Mouse (Mus musculus) heart, embryonic 14.5 days (tissue): Measurements from ENCODE around the gene Rgs11. TPM values are rescaled to one million over a fixed set of nuclear protein-coding genes. Genes with fewer than 3 reads are reported as not detected.

Source experiments
- ATAC-seq: fragments of 200-750 bp; cut with Nextera tagmentation; 2 replicates; pipeline ENCODE4 v1.8.0; 2017; ENCODE audit warnings: low read depth, moderate TSS enrichment; ENCODE audit not compliant: insufficient number of reproducible peaks, insufficient read depth, low FRiP score
- H3K27ac ChIP-seq, 2 experiments: fragments of 200-500 bp in 1 of 2; fragments of 300-500 bp in 1 of 2; sonication (generic) in 1 of 2; replicated peaks in 1 of 2; 2 replicates each; pipeline ENCODE4 v1.5.1; 2012 to 2014; ENCODE audit warnings: low read depth in 2 of 2, low read length in 2 of 2, control low read depth in 1 of 2, mild to moderate bottlenecking in 1 of 2, mixed read lengths in 1 of 2; ENCODE audit not compliant: control insufficient read depth in 1 of 2, insufficient read depth in 1 of 2
- H3K27me3 ChIP-seq: fragments of 300-500 bp; sonication (generic); 2 replicates; pipeline ENCODE4 v1.6.1; 2014; ENCODE audit warnings: mild to moderate bottlenecking, low read length, control low read depth; ENCODE audit not compliant: control insufficient read depth, insufficient read depth
- H3K36me3 ChIP-seq: fragments of 300-500 bp; sonication (generic); 2 replicates; pipeline ENCODE4 v1.6.1; 2014; ENCODE audit warnings: mild to moderate bottlenecking, control low read depth, low read length, mixed read lengths; ENCODE audit not compliant: control insufficient read depth, insufficient read depth
- H3K4me1 ChIP-seq, 2 experiments: fragments of 200-500 bp in 1 of 2; fragments of 300-500 bp in 1 of 2; sonication (generic) in 1 of 2; 2 replicates each; pipeline ENCODE4 v1.6.1; 2012 to 2014; ENCODE audit warnings: low read length in 2 of 2, control low read depth in 1 of 2, mixed read lengths in 1 of 2; ENCODE audit not compliant: control insufficient read depth in 2 of 2, insufficient read depth in 2 of 2
- H3K4me2 ChIP-seq: fragments of 300-500 bp; sonication (generic); 2 replicates; pipeline ENCODE4 v1.6.1; 2014; ENCODE audit warnings: mild to moderate bottlenecking, low read length
- H3K4me3 ChIP-seq, 2 experiments: fragments of 200-500 bp in 1 of 2; fragments of 300-500 bp in 1 of 2; sonication (generic) in 1 of 2; 2 replicates each; pipeline ENCODE4 v1.5.1; 2012 to 2014; ENCODE audit warnings: low read length in 2 of 2, mild to moderate bottlenecking in 2 of 2, control low read depth in 1 of 2, low read depth in 1 of 2, moderate library complexity in 1 of 2; ENCODE audit not compliant: control insufficient read depth in 1 of 2, insufficient read depth in 1 of 2
- H3K9ac ChIP-seq: fragments of 300-500 bp; sonication (generic); 2 replicates; pipeline ENCODE4 v1.6.1; 2014; ENCODE audit warnings: mild to moderate bottlenecking, low read length
- H3K9me3 ChIP-seq: fragments of 300-500 bp; sonication (generic); 2 replicates; pipeline ENCODE4 v1.6.1; 2016; ENCODE audit warnings: low read length, control low read depth; ENCODE audit not compliant: control insufficient read depth
- WGBS: fragments of 180-500 bp; shearing (Covaris S2); extraction: QIAGEN DNeasy Blood & Tissue Kit; methylation state at CpG from one replicate; pipeline ENCODE4 v1.1.7; 2014; 5-methylcytosine and 5-hydroxymethylcytosine counted together
- polyA plus RNA-seq: library from polyadenylated mRNA; unstranded; fragments of >200 nt; fragmentation: Nextera tagmentation; extraction: Ambion mirVana; gene quantifications from 2 replicates; pipeline ENCODE4 v1.2.1, GENCODE M21; 2014

Rgs11 gene
- polyA plus RNA-seq, 1 experiment from 2014 or later: 6.8 TPM

GRCm38 (mm10) chr17:26206392-26206791 lies 3.6 kb downstream of the Rgs11 start:
- 39% methylated on average over 1 of the region's 1 CpGs for WGBS

GRCm38 (mm10) chr17:26207686-26208085 lies 4.9 kb downstream of the Rgs11 start, which contains the start of gene Arhgdig:
Arhgdig (minus strand) TSS chr17:26207786.
- Histone ChIP-seq H3K27me3 (peaks cover 22% of the 10 kb centered on the region), H3K27ac (no peak within 1 kb of the TSS), H3K4me3 (no peak within 1 kb of the TSS), H3K4me2 (no peak within 1 kb of the TSS), H3K9me3 (no peaks in the 10 kb centered on the region), H3K4me1 (peaks cover 0 to 6% of the 10 kb centered on the region in 2 experiments; a peak in 2 of 4 replicates), H3K36me3 (no peaks in the 10 kb centered on the region), H3K9ac (no peak within 1 kb of the TSS)
- ATAC-seq: no peak
- WGBS: 84% methylated on average over 12 of the region's 12 CpGs

More at GRCm38 (mm10) chr17:26206392-26206791, 3.6 kb downstream of the Rgs11 start:
- ATAC-seq: no peak
- Histone ChIP-seq H3K27me3 (peaks cover 35% of the 10 kb centered on the region), H3K9me3 (no peaks in the 10 kb centered on the region), H3K36me3 (no peaks in the 10 kb centered on the region), H3K4me1 (peaks cover 0 to 8% of the 10 kb centered on the region in 2 experiments; a peak in 2 of 4 replicates), H3K9ac (no peak overlapping the region), H3K4me3 (no peak overlapping the region), H3K4me2 (no peak overlapping the region), H3K27ac (no peak overlapping the region)

GRCm38 (mm10) chr17:26212241-26212640 lies 9.5 kb downstream of the Rgs11 start:
- Histone ChIP-seq H3K9ac (no peak overlapping the region), H3K4me1 (no peaks in the 10 kb centered on the region), H3K27ac (no peak overlapping the region), H3K4me2 (no peak overlapping the region), H3K27me3 (no peaks in the 10 kb centered on the region), H3K9me3 (no peaks in the 10 kb centered on the region), H3K4me3 (no peak overlapping the region), H3K36me3 (peaks cover 18% of the 10 kb centered on the region)
- ATAC-seq: no peak
- WGBS: 86% methylated on average over 7 of the region's 7 CpGs

- Histone ChIP-seq H3K4me1 (no peaks in the 10 kb centered on the region), H3K4me2 (no peak overlapping the region), H3K36me3 (peaks cover 18% of the 10 kb centered on the region), H3K27ac (no peak overlapping the region), H3K4me3 (no peak overlapping the region), H3K27me3 (no peaks in the 10 kb centered on the region), H3K9me3 (no peaks in the 10 kb centered on the region), H3K9ac (no peak overlapping the region)
- ATAC-seq: no peak
- 77% methylated on average over 11 of the region's 11 CpGs for WGBS
Observed at GRCm38 (mm10) chr17:26212681-26213080, 9.9 kb downstream of the Rgs11 start.

- no peak for ATAC-seq
- 67% methylated on average over 2 of the region's 2 CpGs for WGBS
Observed at GRCm38 (mm10) chr17:26221508-26221907, 18.8 kb downstream of the Rgs11 start.

GRCm38 (mm10) chr17:26225150-26225549 lies 22.4 kb downstream of the Rgs11 start:
- Histone ChIP-seq H3K9ac (no peak overlapping the region), H3K4me2 (no peak overlapping the region), H3K27ac (peak overlapping the region in 1 of 2 experiments; percentile 10; a peak in 1 of 4 replicates), H3K4me1 (peaks cover 7 to 9% of the 10 kb centered on the region in 2 experiments), H3K9me3 (no peaks in the 10 kb centered on the region), H3K36me3 (0 out of 2 replicates have a peak, but pooled peaks cover 2% of the 10 kb centered on the region), H3K4me3 (no peak overlapping the region), H3K27me3 (no peaks in the 10 kb centered on the region)
- 67% methylated on average over 12 of the region's 12 CpGs for WGBS
- ATAC-seq: no peak

More at GRCm38 (mm10) chr17:26221508-26221907, 18.8 kb downstream of the Rgs11 start:
- Histone ChIP-seq H3K36me3 (peaks cover 16% of the 10 kb centered on the region; the same call in 1 of the 2 replicates), H3K4me2 (no peak overlapping the region), H3K9me3 (no peaks in the 10 kb centered on the region), H3K27ac (no peak overlapping the region), H3K4me3 (no peak overlapping the region), H3K9ac (no peak overlapping the region), H3K27me3 (no peaks in the 10 kb centered on the region), H3K4me1 (peaks cover 7 to 9% of the 10 kb centered on the region in 2 experiments)

GRCm38 (mm10) chr17:26229776-26230175 lies 27.0 kb downstream of the Rgs11 start:
- no peak for ATAC-seq
- H3K27me3 ChIP-seq: no peaks in the 10 kb centered on the region
- H3K4me3 ChIP-seq: no peak overlapping the region
- H3K36me3 ChIP-seq: no peaks in the 10 kb centered on the region
- no peak overlapping the region for H3K9ac ChIP-seq
- no peak overlapping the region for H3K27ac ChIP-seq
- H3K4me2 ChIP-seq: no peak overlapping the region
- 84% methylated on average over 5 of the region's 5 CpGs for WGBS
- peaks cover 7 to 9% of the 10 kb centered on the region in 2 experiments for H3K4me1 ChIP-seq
- 0 out of 2 replicates have a peak, but pooled peaks cover 3% of the 10 kb centered on the region for H3K9me3 ChIP-seq

GRCm38 (mm10) chr17:26231156-26231555 lies 28.4 kb downstream of the Rgs11 start:
- H3K4me3 ChIP-seq: no peak overlapping the region
- H3K4me1 ChIP-seq: no peaks in the 10 kb centered on the region
- H3K27ac ChIP-seq: no peak overlapping the region
- ATAC-seq: no peak
- 87% methylated on average over 5 of the region's 5 CpGs for WGBS
- no peak overlapping the region for H3K4me2 ChIP-seq
- H3K9me3 ChIP-seq: 0 out of 2 replicates have a peak, but pooled peaks cover 3% of the 10 kb centered on the region
- no peak overlapping the region for H3K9ac ChIP-seq
- H3K36me3 ChIP-seq: no peaks in the 10 kb centered on the region
- H3K27me3 ChIP-seq: no peaks in the 10 kb centered on the region
